Mouse (Mus musculus) heart, postnatal 0 days (tissue): ENCODE data around the gene Kctd11. TPM values are rescaled to one million over a fixed set of nuclear protein-coding genes. Genes with fewer than 3 reads are reported as not detected.

Source experiments
- ATAC-seq: fragments of 200-750 bp; cut with Nextera tagmentation; 2 replicates; pipeline ENCODE4 v1.8.0; 2017; ENCODE audit warnings: low read depth, moderate number of reproducible peaks, moderate library complexity; ENCODE audit not compliant: insufficient read depth
- DNase-seq: peaks from one replicate; pipeline ENCODE4 v3.0.0-alpha.2; 2016; ENCODE audit warnings: low spot score
- H3K27ac ChIP-seq: fragments of 300-500 bp; sonication (generic); 2 replicates; pipeline ENCODE4 v1.5.1; 2014; ENCODE audit warnings: low read depth, mild to moderate bottlenecking
- H3K27me3 ChIP-seq: fragments of 300-500 bp; sonication (generic); 2 replicates; pipeline ENCODE4 v1.6.1; 2014; ENCODE audit warnings: low read length, mixed read lengths; ENCODE audit not compliant: control insufficient read depth, insufficient read depth
- H3K36me3 ChIP-seq: fragments of 300-500 bp; sonication (generic); replicated peaks from 2 replicates; pipeline ENCODE4 v1.6.1; 2014; ENCODE audit warnings: low read length, mixed read lengths; ENCODE audit not compliant: control insufficient read depth, insufficient read depth
- H3K4me1 ChIP-seq: fragments of 300-500 bp; sonication (generic); 2 replicates; pipeline ENCODE4 v1.6.1; 2014; ENCODE audit warnings: antibody characterized with exemption; ENCODE audit not compliant: control insufficient read depth, insufficient read depth
- H3K4me2 ChIP-seq: fragments of 300-500 bp; sonication (generic); 2 replicates; pipeline ENCODE4 v1.6.1; 2014; ENCODE audit warnings: low read depth, mild to moderate bottlenecking, low read length, moderate library complexity
- H3K4me3 ChIP-seq: fragments of 300-500 bp; sonication (generic); 2 replicates; pipeline ENCODE4 v1.5.1; 2014; ENCODE audit warnings: low read depth, low read length
- H3K9ac ChIP-seq: fragments of 300-500 bp; sonication (generic); replicated peaks from 2 replicates; pipeline ENCODE4 v1.6.1; 2014; ENCODE audit warnings: low read depth, low read length, mixed read lengths
- H3K9me3 ChIP-seq: fragments of 300-500 bp; sonication (generic); replicated peaks from 2 replicates; pipeline ENCODE4 v1.6.1; 2016; ENCODE audit warnings: low read length; ENCODE audit not compliant: control insufficient read depth
- CTCF ChIP-seq: IDR thresholded peaks from 2 replicates; pipeline ENCODE4 v1.5.1; 2016; ENCODE audit warnings: antibody characterized with exemption, control low read depth, low read depth
- EP300 ChIP-seq: IDR thresholded peaks from 2 replicates; pipeline ENCODE4 v1.6.1; 2016; ENCODE audit warnings: antibody characterized with exemption, low read depth
- WGBS: fragments of 180-500 bp; shearing (Covaris S2); extraction: QIAGEN DNeasy Blood & Tissue Kit; methylation state at CpG from one replicate; pipeline ENCODE4 v1.1.7; 2014; 5-methylcytosine and 5-hydroxymethylcytosine counted together
- polyA plus RNA-seq: library from polyadenylated mRNA; unstranded; fragments of >200 nt; fragmentation: Nextera tagmentation; extraction: Ambion mirVana; gene quantifications from 2 replicates; pipeline ENCODE4 v1.2.1, GENCODE M21; 2015
- total RNA-seq: library from RNA; depleted of rRNA; stranded (reverse); fragments of >200 nt; gene quantifications from 2 replicates; pipeline ENCODE4 v1.2.3, GENCODE M21; 2014; ENCODE audit warnings: low replicate concordance

Kctd11 gene
- total and polyA plus RNA-seq, 2 experiments from 2014 or later: 2.3 to 9.4 TPM

GRCm38 (mm10) chr11:69836703-69837576 lies 44.3 kb downstream of the Kctd11 start:
- TF ChIP-seq CTCF (no peak), EP300 (no peak)

GRCm38 (mm10) chr11:69835966-69836335 lies 45.3 kb downstream of the Kctd11 start:
- H3K9ac ChIP-seq: no peak overlapping the region
- no peak for TF ChIP-seq CTCF
- TF ChIP-seq EP300: no peak
- no peak overlapping the region for H3K4me2 ChIP-seq
- no peak overlapping the region for H3K27ac ChIP-seq
- no peak for DNase-seq
- peaks cover 41% of the 10 kb centered on the region for H3K27me3 ChIP-seq
- H3K9me3 ChIP-seq: no peaks in the 10 kb centered on the region
- no peak for ATAC-seq
- H3K4me3 ChIP-seq: no peak overlapping the region
- peaks cover 11% of the 10 kb centered on the region; the same call in 1 of the 2 replicates for H3K4me1 ChIP-seq
- 18% methylated on average over 4 of the region's 4 CpGs for WGBS
- no peaks in the 10 kb centered on the region for H3K36me3 ChIP-seq

More at GRCm38 (mm10) chr11:69836703-69837576, 44.3 kb downstream of the Kctd11 start:
- Histone ChIP-seq H3K4me3 (peak overlapping the region; percentile 64), H3K36me3 (no peaks in the 10 kb centered on the region), H3K27ac (peak overlapping the region; percentile 47), H3K9me3 (no peaks in the 10 kb centered on the region), H3K4me2 (peak overlapping the region; percentile 83), H3K9ac (peak overlapping the region; percentile 56), H3K27me3 (peaks cover 41% of the 10 kb centered on the region), H3K4me1 (peaks cover 11% of the 10 kb centered on the region; the same call in 1 of the 2 replicates)
- no peak for ATAC-seq
- no peak for DNase-seq
- WGBS: 3% methylated on average over 50 of the region's 52 CpGs

GRCm38 (mm10) chr11:69835326-69835965 lies 45.8 kb downstream of the Kctd11 start:
- DNase-seq (no peak), ATAC-seq (no peak)
- Histone ChIP-seq H3K4me3 (no peak overlapping the region), H3K4me2 (no peak overlapping the region), H3K4me1 (peaks cover 11% of the 10 kb centered on the region; the same call in 1 of the 2 replicates), H3K27ac (no peak overlapping the region), H3K36me3 (no peaks in the 10 kb centered on the region), H3K9me3 (no peaks in the 10 kb centered on the region), H3K27me3 (peaks cover 41% of the 10 kb centered on the region), H3K9ac (no peak overlapping the region)
- WGBS: 22% methylated on average over 9 of the region's 9 CpGs
- TF ChIP-seq EP300 (no peak), CTCF (no peak)

GRCm38 (mm10) chr11:69834001-69834549 lies 47.1 kb downstream of the Kctd11 start:
- H3K4me2 ChIP-seq: peak overlapping the region; percentile 59
- H3K4me3 ChIP-seq: peak overlapping the region; percentile 31
- no peak overlapping the region for H3K27ac ChIP-seq
- H3K36me3 ChIP-seq: no peaks in the 10 kb centered on the region
- peaks cover 41% of the 10 kb centered on the region for H3K27me3 ChIP-seq
- DNase-seq (no peak), ATAC-seq (no peak)
- peaks cover 7% of the 10 kb centered on the region; the same call in 1 of the 2 replicates for H3K4me1 ChIP-seq
- 10% methylated on average over 33 of the region's 48 CpGs for WGBS
- no peaks in the 10 kb centered on the region for H3K9me3 ChIP-seq
- H3K9ac ChIP-seq: peak overlapping the region; percentile 47
- TF ChIP-seq CTCF: no peak
- no peak for TF ChIP-seq EP300

GRCm38 (mm10) chr11:69833554-69833953 lies 47.7 kb downstream of the Kctd11 start:
- Histone ChIP-seq H3K4me3 (peak overlapping the region; percentile 31), H3K27ac (no peak overlapping the region), H3K27me3 (peaks cover 41% of the 10 kb centered on the region), H3K36me3 (no peaks in the 10 kb centered on the region), H3K9ac (no peak overlapping the region; the same call in 1 of the 2 replicates), H3K4me2 (peak overlapping the region; percentile 59), H3K4me1 (0 out of 2 replicates have a peak, but pooled peaks cover 4% of the 10 kb centered on the region), H3K9me3 (no peaks in the 10 kb centered on the region)
- no peak for ATAC-seq
- no peak for DNase-seq
- TF ChIP-seq CTCF: no peak
- TF ChIP-seq EP300: no peak
- WGBS: 47% methylated on average over 8 of the region's 8 CpGs
